Mouse (Mus musculus): ENCODE measurements at regions not wholly inside any gene's neighbourhood (a gene's known extent, or its start where the extent isn't known, plus 50 kb on each side); places are given as distances from the start of the nearest gene placed in this dataset.

DNA sequence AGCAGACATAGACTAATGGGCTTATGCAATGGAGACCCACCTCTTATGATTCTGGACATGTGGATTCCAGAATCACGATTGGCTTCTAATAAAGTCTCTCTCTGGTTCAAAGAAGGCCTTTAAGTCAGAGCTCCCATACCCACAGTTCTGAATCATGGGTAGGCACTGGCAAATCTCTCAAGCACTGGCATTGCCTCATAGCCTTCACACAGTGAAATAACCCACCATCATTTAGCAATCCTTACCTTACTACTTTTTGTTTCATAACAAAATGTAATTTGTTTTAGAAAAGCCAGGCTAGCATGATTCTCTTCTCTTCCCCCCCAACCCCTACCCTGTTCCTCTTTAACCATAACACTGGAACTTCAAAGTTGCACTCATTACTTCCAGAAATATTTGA, 236.3 kb upstream of the Trib2 start:
- no peak overlapping the region for H3K9ac ChIP-seq (ENCODE audit: low read length)
- no peak overlapping the region for H3K4me3 ChIP-seq (ENCODE audit: low read depth, low read length)
- ATAC-seq (ENCODE audit: insufficient number of reproducible peaks, low FRiP score, low TSS enrichment, low read depth) (no peak), DNase-seq (ENCODE audit: low spot score) (no peak)
- no peaks in the 10 kb centered on the region for H3K36me3 ChIP-seq (ENCODE audit: control insufficient read depth, insufficient read depth, low read length)
- no peak overlapping the region for H3K4me2 ChIP-seq (ENCODE audit: low read depth, severe bottlenecking)
- 68% methylated on average over 1 of the region's 1 CpGs for WGBS
- H3K9me3 ChIP-seq (ENCODE audit: control insufficient read depth, low read length), result no peaks in the 10 kb centered on the region
- no peaks in the 10 kb centered on the region for H3K27me3 ChIP-seq (ENCODE audit: control insufficient read depth, insufficient read depth, low read length)
- H3K27ac ChIP-seq (replicated peaks; ENCODE audit: low read depth, low read length), result no peak overlapping the region
- H3K4me1 ChIP-seq (ENCODE audit: control insufficient read depth, insufficient read depth, low read length), result 0 out of 2 replicates have a peak, but pooled peaks cover 3% of the 10 kb centered on the region

DNA sequence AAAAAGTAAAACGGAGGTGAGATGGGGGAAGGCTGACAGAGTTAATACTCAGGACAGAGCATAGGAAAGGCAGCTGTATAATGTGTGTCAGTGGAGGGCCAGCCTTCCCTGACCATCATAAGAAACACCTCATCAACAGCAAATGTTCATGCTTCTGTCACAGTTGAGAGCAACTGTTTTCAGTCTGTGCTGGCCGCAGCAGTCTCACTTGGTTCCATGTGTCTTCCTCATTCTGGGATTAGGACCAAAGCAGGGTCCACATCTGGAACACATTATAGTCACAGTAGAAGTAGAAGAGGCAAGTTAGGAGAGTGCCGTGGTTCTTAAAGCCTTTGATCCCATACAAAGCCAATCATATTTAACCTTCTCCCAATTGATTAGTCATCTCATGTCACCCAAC, 235.6 kb upstream of the Trib2 start:
- WGBS, result 21% methylated on average over 3 of the region's 3 CpGs
- H3K4me2 ChIP-seq (ENCODE audit: low read depth, severe bottlenecking), result no peak overlapping the region
- no peak overlapping the region for H3K4me3 ChIP-seq (ENCODE audit: low read depth, low read length)
- no peaks in the 10 kb centered on the region for H3K9me3 ChIP-seq (ENCODE audit: control insufficient read depth, low read length)
- no peak overlapping the region for H3K27ac ChIP-seq (replicated peaks; ENCODE audit: low read depth, low read length)
- H3K27me3 ChIP-seq (ENCODE audit: control insufficient read depth, insufficient read depth, low read length), result no peaks in the 10 kb centered on the region
- no peak for ATAC-seq (ENCODE audit: insufficient number of reproducible peaks, low FRiP score, low TSS enrichment, low read depth)
- DNase-seq (ENCODE audit: low spot score), result peak; percentile 39
- H3K9ac ChIP-seq (ENCODE audit: low read length), result no peak overlapping the region
- H3K4me1 ChIP-seq (ENCODE audit: control insufficient read depth, insufficient read depth, low read length), result 0 out of 2 replicates have a peak, but pooled peaks cover 3% of the 10 kb centered on the region
- H3K36me3 ChIP-seq (ENCODE audit: control insufficient read depth, insufficient read depth, low read length), result no peaks in the 10 kb centered on the region

DNA sequence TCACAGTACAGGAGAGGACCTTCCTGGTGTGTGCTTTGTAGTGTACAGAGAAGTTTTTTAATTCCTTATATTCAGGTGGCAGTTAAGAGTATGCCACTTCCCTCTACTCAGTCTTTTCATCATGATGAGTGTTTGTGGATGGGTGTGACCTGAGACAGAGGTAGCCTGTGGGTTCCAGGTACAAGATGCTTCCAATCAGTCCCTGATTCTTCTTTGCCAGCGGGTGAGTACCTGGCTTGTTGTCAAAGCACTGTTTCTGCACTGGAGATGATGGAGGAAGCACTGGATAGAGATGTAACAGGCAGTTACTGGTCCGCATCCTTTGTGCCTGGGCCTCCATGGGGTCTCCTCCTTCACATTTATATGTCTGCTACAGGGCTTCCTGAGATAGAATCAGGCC, 234.7 kb upstream of the Trib2 start:
- DNase-seq (ENCODE audit: low spot score), result no peak
- WGBS, result 88% methylated on average over 2 of the region's 2 CpGs

DNA sequence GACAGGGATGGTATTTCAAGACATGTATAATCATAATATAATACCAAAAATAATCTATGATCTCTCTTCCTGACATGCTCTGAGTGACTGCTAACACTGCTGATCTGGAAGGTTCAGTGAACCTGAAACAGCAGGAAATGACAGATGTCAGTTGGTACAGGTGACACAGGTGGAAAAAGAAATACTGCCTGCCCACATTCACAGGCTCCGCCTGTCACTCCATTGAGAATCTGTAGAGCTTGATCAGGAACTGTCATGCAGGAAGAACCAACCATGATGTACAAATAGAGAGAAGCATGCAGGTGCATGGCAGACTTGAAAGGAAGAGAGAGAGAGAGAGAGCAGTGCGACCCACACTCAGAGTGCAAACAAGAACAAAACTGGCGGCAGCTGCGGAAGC, 232.8 kb upstream of the Trib2 start:
- Histone ChIP-seq H3K27me3 (ENCODE audit: control insufficient read depth, insufficient read depth, low read length) (no peaks in the 10 kb centered on the region), H3K4me2 (ENCODE audit: low read depth, severe bottlenecking) (no peak overlapping the region), H3K4me3 (ENCODE audit: low read depth, low read length) (no peak overlapping the region), H3K27ac (replicated peaks; ENCODE audit: low read depth, low read length) (no peak overlapping the region), H3K9me3 (ENCODE audit: control insufficient read depth, low read length) (no peaks in the 10 kb centered on the region), H3K9ac (ENCODE audit: low read length) (no peak overlapping the region), H3K4me1 (ENCODE audit: control insufficient read depth, insufficient read depth, low read length) (0 out of 2 replicates have a peak, but pooled peaks cover 3% of the 10 kb centered on the region), H3K36me3 (ENCODE audit: control insufficient read depth, insufficient read depth, low read length) (no peaks in the 10 kb centered on the region)
- WGBS, result 90% methylated on average over 4 of the region's 4 CpGs
- ATAC-seq (ENCODE audit: insufficient number of reproducible peaks, low FRiP score, low TSS enrichment, low read depth) (no peak), DNase-seq (ENCODE audit: low spot score) (no peak)

More for the DNA sequence above, 234.7 kb upstream of the Trib2 start:
- H3K27ac ChIP-seq (replicated peaks; ENCODE audit: low read depth, low read length), result no peak overlapping the region
- H3K9ac ChIP-seq (ENCODE audit: low read length), result no peak overlapping the region
- H3K36me3 ChIP-seq (ENCODE audit: control insufficient read depth, insufficient read depth, low read length), result no peaks in the 10 kb centered on the region
- no peak overlapping the region for H3K4me2 ChIP-seq (ENCODE audit: low read depth, severe bottlenecking)
- H3K4me1 ChIP-seq (ENCODE audit: control insufficient read depth, insufficient read depth, low read length), result 0 out of 2 replicates have a peak, but pooled peaks cover 3% of the 10 kb centered on the region
- no peak overlapping the region for H3K4me3 ChIP-seq (ENCODE audit: low read depth, low read length)
- no peaks in the 10 kb centered on the region for H3K9me3 ChIP-seq (ENCODE audit: control insufficient read depth, low read length)
- ATAC-seq (ENCODE audit: insufficient number of reproducible peaks, low FRiP score, low TSS enrichment, low read depth), result no peak
- no peaks in the 10 kb centered on the region for H3K27me3 ChIP-seq (ENCODE audit: control insufficient read depth, insufficient read depth, low read length)

DNA sequence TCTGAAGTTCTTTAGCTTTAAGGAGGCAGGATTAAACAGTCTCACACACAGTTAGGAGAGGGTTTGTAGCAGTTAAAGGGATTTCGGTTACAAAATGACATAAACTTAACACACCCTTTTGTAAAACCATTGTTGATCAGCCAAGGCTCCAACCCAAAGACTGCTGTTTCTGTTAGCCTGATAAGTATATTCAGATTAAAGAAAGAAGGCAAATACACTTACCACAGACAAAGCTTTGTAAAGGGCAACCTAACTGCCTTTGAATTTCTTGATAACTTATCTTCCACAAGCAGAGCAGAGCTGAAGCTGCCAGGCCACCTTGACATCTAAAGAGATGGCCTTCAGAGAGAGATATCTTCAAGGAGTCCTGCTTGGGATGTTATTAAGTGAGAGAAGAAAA, 229.9 kb upstream of the Trib2 start:
- DNase-seq (ENCODE audit: low spot score) (no peak), ATAC-seq (ENCODE audit: insufficient number of reproducible peaks, low FRiP score, low TSS enrichment, low read depth) (no peak)
- 83% methylated on average over 1 of the region's 1 CpGs for WGBS
- Histone ChIP-seq H3K4me1 (ENCODE audit: control insufficient read depth, insufficient read depth, low read length) (no peaks in the 10 kb centered on the region), H3K27me3 (ENCODE audit: control insufficient read depth, insufficient read depth, low read length) (no peaks in the 10 kb centered on the region), H3K36me3 (ENCODE audit: control insufficient read depth, insufficient read depth, low read length) (no peaks in the 10 kb centered on the region), H3K9ac (ENCODE audit: low read length) (no peak overlapping the region), H3K9me3 (ENCODE audit: control insufficient read depth, low read length) (no peaks in the 10 kb centered on the region), H3K4me3 (ENCODE audit: low read depth, low read length) (no peak overlapping the region), H3K27ac (replicated peaks; ENCODE audit: low read depth, low read length) (no peak overlapping the region), H3K4me2 (ENCODE audit: low read depth, severe bottlenecking) (no peak overlapping the region)

GRCm38 (mm10) chr12:16045791-16046494, 229.2 kb upstream of the Trib2 start:
- H3K4me3 ChIP-seq (ENCODE audit: low read depth, low read length), result no peak overlapping the region
- DNase-seq (ENCODE audit: low spot score) (no peak), ATAC-seq (ENCODE audit: insufficient number of reproducible peaks, low FRiP score, low TSS enrichment, low read depth) (no peak)
- 71% methylated on average over 5 of the region's 5 CpGs for WGBS
- H3K9ac ChIP-seq (ENCODE audit: low read length), result no peak overlapping the region
- H3K36me3 ChIP-seq (ENCODE audit: control insufficient read depth, insufficient read depth, low read length), result no peaks in the 10 kb centered on the region
- no peak overlapping the region for H3K4me2 ChIP-seq (ENCODE audit: low read depth, severe bottlenecking)
- H3K27me3 ChIP-seq (ENCODE audit: control insufficient read depth, insufficient read depth, low read length), result no peaks in the 10 kb centered on the region
- no peak overlapping the region for H3K27ac ChIP-seq (replicated peaks; ENCODE audit: low read depth, low read length)
- H3K4me1 ChIP-seq (ENCODE audit: control insufficient read depth, insufficient read depth, low read length), result no peaks in the 10 kb centered on the region
- H3K9me3 ChIP-seq (ENCODE audit: control insufficient read depth, low read length), result no peaks in the 10 kb centered on the region

- Histone ChIP-seq H3K4me3 (ENCODE audit: low read depth, low read length) (no peak overlapping the region), H3K9ac (ENCODE audit: low read length) (no peak overlapping the region), H3K27me3 (ENCODE audit: control insufficient read depth, insufficient read depth, low read length) (no peaks in the 10 kb centered on the region), H3K36me3 (ENCODE audit: control insufficient read depth, insufficient read depth, low read length) (no peaks in the 10 kb centered on the region), H3K27ac (replicated peaks; ENCODE audit: low read depth, low read length) (no peak overlapping the region), H3K4me2 (ENCODE audit: low read depth, severe bottlenecking) (no peak overlapping the region), H3K9me3 (ENCODE audit: control insufficient read depth, low read length) (no peaks in the 10 kb centered on the region), H3K4me1 (ENCODE audit: control insufficient read depth, insufficient read depth, low read length) (no peaks in the 10 kb centered on the region)
- 87% methylated on average over 8 of the region's 8 CpGs for WGBS
- ATAC-seq (ENCODE audit: insufficient number of reproducible peaks, low FRiP score, low TSS enrichment, low read depth) (no peak), DNase-seq (ENCODE audit: low spot score) (no peak)
Measured at GRCm38 (mm10) chr12:16043466-16044214, 226.9 kb upstream of the Trib2 start.

- H3K9me3 ChIP-seq (ENCODE audit: control insufficient read depth, low read length), result no peaks in the 10 kb centered on the region
- no peaks in the 10 kb centered on the region for H3K4me1 ChIP-seq (ENCODE audit: control insufficient read depth, insufficient read depth, low read length)
- no peaks in the 10 kb centered on the region for H3K36me3 ChIP-seq (ENCODE audit: control insufficient read depth, insufficient read depth, low read length)
- H3K27me3 ChIP-seq (ENCODE audit: control insufficient read depth, insufficient read depth, low read length), result no peaks in the 10 kb centered on the region
- no peak overlapping the region for H3K4me2 ChIP-seq (ENCODE audit: low read depth, severe bottlenecking)
- no peak for ATAC-seq (ENCODE audit: insufficient number of reproducible peaks, low FRiP score, low TSS enrichment, low read depth)
- H3K9ac ChIP-seq (ENCODE audit: low read length), result no peak overlapping the region
- no peak for DNase-seq (ENCODE audit: low spot score)
- WGBS, result 95% methylated on average over 1 of the region's 1 CpGs
- H3K4me3 ChIP-seq (ENCODE audit: low read depth, low read length), result no peak overlapping the region
- H3K27ac ChIP-seq (replicated peaks; ENCODE audit: low read depth, low read length), result no peak overlapping the region
Measured at GRCm38 (mm10) chr12:16042362-16042761, 225.6 kb upstream of the Trib2 start.
